Mouse (Mus musculus) stomach, embryonic 16.5 days (tissue): Measurements from ENCODE around the gene Prmt1. TPM values are rescaled to one million over a fixed set of nuclear protein-coding genes. Genes with fewer than 3 reads are reported as not detected.

ENCODE experiments used
- ATAC-seq: fragments of 200-750 bp; cut with Nextera tagmentation; 2 replicates; pipeline ENCODE4 v1.8.0; 2017; ENCODE audit warnings: moderate number of reproducible peaks, moderate TSS enrichment; ENCODE audit not compliant: insufficient read depth, low FRiP score
- H3K27ac ChIP-seq: fragments of 300-500 bp; sonication (generic); 2 replicates; pipeline ENCODE4 v1.5.1; 2014; ENCODE audit warnings: low read length
- H3K27me3 ChIP-seq: fragments of 300-500 bp; sonication (generic); 2 replicates; pipeline ENCODE4 v1.6.1; 2014; ENCODE audit warnings: low read length, control low read depth, mixed read lengths; ENCODE audit not compliant: control insufficient read depth, insufficient read depth
- H3K36me3 ChIP-seq: fragments of 300-500 bp; sonication (generic); 2 replicates; pipeline ENCODE4 v1.6.1; 2014; ENCODE audit warnings: low read length; ENCODE audit not compliant: control insufficient read depth, insufficient read depth
- H3K4me1 ChIP-seq: fragments of 300-500 bp; sonication (generic); 2 replicates; pipeline ENCODE4 v1.6.1; 2014; ENCODE audit warnings: low read length, control low read depth, mixed read lengths; ENCODE audit not compliant: control insufficient read depth, insufficient read depth
- H3K4me2 ChIP-seq: fragments of 300-500 bp; sonication (generic); 2 replicates; pipeline ENCODE4 v1.6.1; 2014; ENCODE audit warnings: low read depth, low read length, mixed read lengths
- H3K4me3 ChIP-seq: fragments of 300-500 bp; sonication (generic); replicated peaks from 2 replicates; pipeline ENCODE4 v1.5.1; 2014; ENCODE audit warnings: mild to moderate bottlenecking, low read length
- H3K9ac ChIP-seq: fragments of 300-500 bp; sonication (generic); 2 replicates; pipeline ENCODE4 v1.6.1; 2014; ENCODE audit warnings: low read length
- H3K9me3 ChIP-seq: fragments of 300-500 bp; sonication (generic); replicated peaks from 2 replicates; pipeline ENCODE4 v1.6.1; 2016; ENCODE audit warnings: low read length, control low read depth; ENCODE audit not compliant: control insufficient read depth
- WGBS: fragments of 180-500 bp; shearing (Covaris S2); extraction: QIAGEN DNeasy Blood & Tissue Kit; methylation state at CpG from one replicate; pipeline ENCODE4 v1.1.7; 2014; 5-methylcytosine and 5-hydroxymethylcytosine counted together
- polyA plus RNA-seq: library from polyadenylated mRNA; unstranded; fragments of >200 nt; fragmentation: Nextera tagmentation; extraction: Ambion mirVana; gene quantifications from 2 replicates; pipeline ENCODE4 v1.2.1, GENCODE M21; 2015

Gene Prmt1
- polyA plus RNA-seq, 1 experiment from 2014 or later = 324 TPM

DNA sequence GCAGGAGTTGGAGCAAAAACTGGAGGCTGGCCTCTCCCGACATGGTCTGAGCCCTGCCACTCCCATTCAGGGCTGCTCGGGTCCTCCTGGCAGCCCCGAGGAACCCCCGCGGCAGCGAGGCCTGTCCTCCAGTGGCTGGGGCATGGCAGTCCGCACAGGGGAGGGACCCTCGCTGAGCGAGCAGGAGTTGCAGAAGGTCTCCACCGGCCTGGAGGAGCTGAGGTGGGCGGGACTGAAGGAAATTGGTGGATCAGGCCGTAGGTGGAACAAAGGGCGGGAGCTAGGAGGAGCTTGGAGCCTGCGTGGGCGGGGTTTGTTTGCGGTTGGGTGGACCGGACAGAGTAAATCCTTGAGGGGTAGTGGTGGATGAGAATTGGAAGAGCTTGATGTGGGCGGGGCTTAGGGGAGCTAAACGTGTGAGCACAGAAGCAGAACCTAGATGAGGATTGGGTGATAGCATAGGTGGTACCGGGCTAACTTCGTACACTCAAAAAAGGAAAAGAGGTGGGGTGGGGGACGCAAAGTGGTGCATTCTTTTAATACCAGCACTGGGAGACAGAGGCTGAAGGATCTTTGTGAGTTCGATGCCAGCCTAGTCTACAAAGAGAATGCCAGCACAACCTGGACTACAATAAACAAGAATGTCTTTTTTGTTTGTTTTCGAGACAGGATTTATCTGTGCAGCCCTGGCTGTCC lies 33.6 kb downstream of the Prmt1 start:
- Histone ChIP-seq H3K9ac (peak overlapping the region; percentile 82), H3K4me2 (peak overlapping the region; percentile 98), H3K36me3 (no peaks in the 10 kb centered on the region), H3K4me3 (peak overlapping the region; percentile 67), H3K27me3 (peaks cover 17% of the 10 kb centered on the region; the same call in 1 of the 2 replicates), H3K27ac (peak overlapping the region; percentile 89), H3K4me1 (peaks cover 7% of the 10 kb centered on the region), H3K9me3 (no peaks in the 10 kb centered on the region)
- 6% methylated on average over 24 of the region's 24 CpGs for WGBS
- ATAC-seq = peak; percentile 94

DNA sequence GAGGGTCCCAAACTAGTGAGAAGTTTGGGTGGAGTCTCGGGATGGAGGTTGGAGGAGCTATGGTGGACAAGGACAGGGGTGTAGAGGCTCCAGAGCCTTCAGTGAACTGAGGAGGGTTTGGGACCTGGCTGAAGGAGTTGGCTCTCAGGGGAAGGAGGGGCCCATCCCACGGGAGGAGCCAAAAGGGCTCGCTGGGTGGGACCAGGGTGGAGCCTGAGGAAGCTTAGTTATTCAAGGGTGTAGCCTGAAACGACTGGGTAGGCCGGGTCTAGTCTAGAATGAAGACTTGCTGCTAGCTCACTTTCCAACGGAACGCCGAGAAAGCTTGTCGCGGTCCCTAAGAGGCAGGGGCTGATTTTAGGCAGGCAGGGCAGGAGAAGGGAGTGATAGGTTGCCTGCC lies 34.4 kb downstream of the Prmt1 start:
- peak overlapping the region; percentile 98 for H3K4me2 ChIP-seq
- ATAC-seq = peak; percentile 85
- H3K36me3 ChIP-seq = no peaks in the 10 kb centered on the region
- H3K4me1 ChIP-seq = peaks cover 7% of the 10 kb centered on the region
- peak overlapping the region; percentile 82 for H3K9ac ChIP-seq
- 1% methylated on average over 10 of the region's 10 CpGs for WGBS
- peak overlapping the region; percentile 67 for H3K4me3 ChIP-seq
- H3K27ac ChIP-seq = peak overlapping the region; percentile 89
- H3K27me3 ChIP-seq = peaks cover 17% of the 10 kb centered on the region; the same call in 1 of the 2 replicates
- H3K9me3 ChIP-seq = no peaks in the 10 kb centered on the region

DNA sequence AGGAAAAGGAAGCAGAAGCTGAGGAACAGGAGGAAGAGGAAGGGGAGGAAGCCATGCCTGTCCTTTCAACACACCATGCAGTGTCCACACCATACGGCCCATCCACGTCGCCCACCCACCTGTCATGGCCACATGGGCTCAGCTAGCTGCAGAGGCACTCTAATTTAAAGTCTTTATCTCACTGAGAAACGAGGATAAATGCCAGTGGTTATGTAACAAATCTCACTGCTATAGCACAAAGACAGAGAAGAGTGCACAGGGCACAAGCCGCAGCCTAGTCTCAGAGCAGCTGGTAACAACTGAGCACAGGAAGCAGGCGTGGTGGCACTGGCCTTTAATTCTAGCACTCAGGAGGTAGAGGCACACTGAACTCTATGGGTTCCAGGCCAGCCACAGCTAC lies 36.4 kb downstream of the Prmt1 start:
- WGBS = 70% methylated on average over 6 of the region's 6 CpGs

DNA sequence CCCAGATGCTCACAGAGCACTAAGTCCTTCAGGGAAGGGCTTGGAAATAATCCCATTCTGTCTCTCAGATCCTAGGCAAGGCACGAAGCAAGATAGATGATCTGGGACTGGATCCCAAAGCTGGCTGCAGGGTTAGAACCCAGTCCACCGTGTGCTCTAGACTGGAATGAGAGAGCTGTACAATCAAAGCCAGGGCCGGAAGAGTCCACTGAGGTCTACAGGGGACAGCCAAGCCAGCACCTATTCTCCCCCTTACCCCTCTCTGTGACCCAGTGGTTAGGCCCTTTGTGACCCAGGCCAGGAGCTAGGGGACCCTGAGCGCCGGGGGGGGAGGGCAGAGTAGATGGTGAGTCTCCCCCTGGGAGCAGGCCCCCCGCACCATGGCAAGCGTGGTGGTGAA lies 43.5 kb downstream of the Prmt1 start, which contains the start of gene Tsks:
TSS of gene Tsks (plus strand) at position 301 of the 400 bp plus-strand sequence.
- H3K9me3 ChIP-seq = no peaks in the 10 kb centered on the region
- ATAC-seq = no peak
- H3K4me3 ChIP-seq = no peak within 1 kb of the TSS
- 78% methylated on average over 7 of the region's 7 CpGs for WGBS
- H3K9ac ChIP-seq = no peak within 1 kb of the TSS
- no peaks in the 10 kb centered on the region for H3K36me3 ChIP-seq
- H3K4me2 ChIP-seq = no peak within 1 kb of the TSS
- H3K4me1 ChIP-seq = no peaks in the 10 kb centered on the region
- no peaks in the 10 kb centered on the region for H3K27me3 ChIP-seq
- no peak within 1 kb of the TSS for H3K27ac ChIP-seq

More for the DNA sequence above, 36.4 kb downstream of the Prmt1 start:
- H3K27ac ChIP-seq = no peak overlapping the region
- no peak overlapping the region for H3K9ac ChIP-seq
- peaks cover 7% of the 10 kb centered on the region for H3K4me1 ChIP-seq
- peaks cover 17% of the 10 kb centered on the region; the same call in 1 of the 2 replicates for H3K27me3 ChIP-seq
- no peaks in the 10 kb centered on the region for H3K9me3 ChIP-seq
- H3K4me3 ChIP-seq = no peak overlapping the region
- no peak overlapping the region for H3K4me2 ChIP-seq
- no peak for ATAC-seq
- no peaks in the 10 kb centered on the region for H3K36me3 ChIP-seq

- Histone ChIP-seq H3K36me3 (no peaks in the 10 kb centered on the region), H3K4me3 (no peak overlapping the region), H3K9me3 (no peaks in the 10 kb centered on the region), H3K4me1 (no peaks in the 10 kb centered on the region), H3K27me3 (no peaks in the 10 kb centered on the region), H3K4me2 (no peak overlapping the region), H3K27ac (no peak overlapping the region), H3K9ac (no peak overlapping the region)
- 87% methylated on average over 4 of the region's 4 CpGs for WGBS
- no peak for ATAC-seq
Observed at GRCm38 (mm10) chr7:44938680-44939079, 47.7 kb downstream of the Prmt1 start.

- Histone ChIP-seq H3K9me3 (no peaks in the 10 kb centered on the region), H3K4me2 (peak within 1 kb of the TSS; percentile 87), H3K9ac (peak within 1 kb of the TSS; percentile 94), H3K27me3 (no peaks in the 10 kb centered on the region), H3K27ac (peak within 1 kb of the TSS; percentile 97), H3K4me1 (peaks cover 20% of the 10 kb centered on the region), H3K36me3 (peaks cover 5% of the 10 kb centered on the region; the same call in 1 of the 2 replicates), H3K4me3 (peak within 1 kb of the TSS; percentile 94)
- WGBS = under 1% methylated on average over 84 of the region's 84 CpGs
- ATAC-seq = peak; percentile 99
Observed at GRCm38 (mm10) chr7:44929204-44930151, 56.9 kb downstream of the Prmt1 start, which contains the start of gene Ap2a1. Ap2a1 (minus strand) TSS chr7:44929496.

- Histone ChIP-seq H3K4me2 (peak overlapping the region; percentile 79), H3K4me3 (peak overlapping the region; percentile 94), H3K27ac (peak overlapping the region; percentile 81; the same call in 1 of the 2 replicates), H3K4me1 (peaks cover 20% of the 10 kb centered on the region), H3K9ac (peak overlapping the region; percentile 94), H3K36me3 (peaks cover 5% of the 10 kb centered on the region; the same call in 1 of the 2 replicates), H3K9me3 (no peaks in the 10 kb centered on the region), H3K27me3 (no peaks in the 10 kb centered on the region)
- ATAC-seq = no peak
- 0% methylated on average over 1 of the region's 1 CpGs for WGBS
Observed at GRCm38 (mm10) chr7:44928570-44928969, 57.8 kb downstream of the Prmt1 start.
